Mouse (Mus musculus) lung, embryonic 14.5 days (tissue): ENCODE results near the gene Ugt1a9. TPM values are rescaled to one million over a fixed set of nuclear protein-coding genes. Genes with fewer than 3 reads are reported as not detected.

Source experiments
- ATAC-seq: fragments of 200-750 bp; cut with Nextera tagmentation; 2 replicates; pipeline ENCODE4 v1.8.0; 2017; ENCODE audit warnings: mild to moderate bottlenecking, moderate TSS enrichment, moderate library complexity; ENCODE audit not compliant: insufficient read depth
- DNase-seq: peaks from one replicate; pipeline ENCODE4 v3.0.0-alpha.2; 2015
- H3K27ac ChIP-seq: fragments of 300-500 bp; sonication (generic); 2 replicates; pipeline ENCODE4 v1.5.1; 2014; ENCODE audit warnings: low read depth, mild to moderate bottlenecking, moderate library complexity
- H3K27me3 ChIP-seq: fragments of 300-500 bp; sonication (generic); 2 replicates; pipeline ENCODE4 v1.6.1; 2014; ENCODE audit warnings: low read length, control low read depth; ENCODE audit not compliant: insufficient read depth
- H3K36me3 ChIP-seq: fragments of 300-500 bp; sonication (generic); 2 replicates; pipeline ENCODE4 v1.6.1; 2014; ENCODE audit warnings: control low read depth; ENCODE audit not compliant: insufficient read depth
- H3K4me1 ChIP-seq: fragments of 300-500 bp; sonication (generic); 2 replicates; pipeline ENCODE4 v1.6.1; 2014; ENCODE audit warnings: antibody characterized with exemption, control low read depth; ENCODE audit not compliant: insufficient read depth
- H3K4me2 ChIP-seq: fragments of 300-500 bp; sonication (generic); 2 replicates; pipeline ENCODE4 v1.6.1; 2014; ENCODE audit warnings: mild to moderate bottlenecking
- H3K4me3 ChIP-seq: fragments of 300-500 bp; sonication (generic); 2 replicates; pipeline ENCODE4 v1.5.1; 2014; ENCODE audit warnings: low read depth, low read length
- H3K9ac ChIP-seq: fragments of 300-500 bp; sonication (generic); 2 replicates; pipeline ENCODE4 v1.6.1; 2014
- H3K9me3 ChIP-seq: fragments of 300-500 bp; sonication (generic); 2 replicates; pipeline ENCODE4 v1.6.1; 2016; ENCODE audit warnings: low read depth, low read length, control low read depth
- CTCF ChIP-seq: IDR thresholded peaks from 2 replicates; pipeline ENCODE4 v1.5.1; 2016; ENCODE audit warnings: antibody characterized with exemption, low read depth
- WGBS: fragments of 180-500 bp; shearing (Covaris S2); extraction: QIAGEN DNeasy Blood & Tissue Kit; methylation state at CpG from one replicate; pipeline ENCODE4 v1.1.7; 2014; 5-methylcytosine and 5-hydroxymethylcytosine counted together
- polyA plus RNA-seq: library from polyadenylated mRNA; unstranded; fragments of >200 nt; fragmentation: Nextera tagmentation; extraction: Ambion mirVana; gene quantifications from 2 replicates; pipeline ENCODE4 v1.2.1, GENCODE M21; 2014

Ugt1a9 gene
- polyA plus RNA-seq, 1 experiment from 2014 or later = not detected

DNA sequence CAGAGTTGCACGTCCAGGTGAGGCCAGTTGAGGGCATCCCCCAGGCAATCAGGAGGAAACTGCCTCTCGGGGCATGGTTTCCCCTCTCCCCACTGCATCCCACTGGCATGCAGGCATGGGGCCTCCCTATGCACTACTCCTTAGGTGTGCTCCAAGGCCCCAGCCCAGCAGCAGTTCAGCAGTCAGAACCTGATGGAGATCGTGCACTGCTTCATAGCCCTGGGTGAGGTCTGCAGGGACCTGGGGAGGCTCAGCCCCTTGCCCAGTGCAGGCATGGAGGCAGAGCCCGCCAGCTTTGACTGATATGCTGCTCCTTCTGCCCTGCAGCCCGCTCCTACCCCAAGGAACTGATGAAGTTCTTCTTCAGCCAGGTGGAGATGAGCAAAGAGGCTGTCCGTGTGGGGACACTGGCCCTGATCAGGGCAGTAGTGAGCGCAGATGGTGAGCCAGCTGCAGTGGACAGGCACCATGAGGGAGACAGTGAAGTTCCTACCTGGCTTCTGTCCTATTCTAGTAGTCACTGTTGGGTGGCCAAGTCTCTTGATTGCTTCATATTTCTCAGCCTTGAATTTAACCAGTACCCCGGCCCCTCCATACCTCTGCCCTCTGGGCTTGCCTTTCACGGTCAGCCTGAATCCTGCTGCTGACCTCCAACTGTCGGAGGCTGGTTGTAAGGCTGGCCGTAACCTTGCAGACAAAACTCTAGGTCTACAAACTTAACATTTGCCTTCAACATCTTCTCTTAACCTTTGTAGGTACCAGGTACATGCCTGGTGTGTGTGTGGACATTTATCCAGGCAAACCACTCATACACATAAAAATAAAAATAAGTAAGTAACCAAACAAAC lies 164.7 kb downstream of the Ugt1a9 start:
- TF ChIP-seq CTCF = no peak
- H3K36me3 ChIP-seq = no peaks in the 10 kb centered on the region
- ATAC-seq (0 out of 2 replicates have a peak, but pooled peaks have one; percentile 3), DNase-seq (no peak)
- no peak overlapping the region for H3K4me2 ChIP-seq
- no peaks in the 10 kb centered on the region for H3K27me3 ChIP-seq
- no peak overlapping the region for H3K9ac ChIP-seq
- no peak overlapping the region for H3K4me3 ChIP-seq
- 61% methylated on average over 11 of the region's 11 CpGs for WGBS
- no peaks in the 10 kb centered on the region for H3K4me1 ChIP-seq
- no peak overlapping the region for H3K27ac ChIP-seq
- H3K9me3 ChIP-seq = peaks cover 84% of the 10 kb centered on the region

DNA sequence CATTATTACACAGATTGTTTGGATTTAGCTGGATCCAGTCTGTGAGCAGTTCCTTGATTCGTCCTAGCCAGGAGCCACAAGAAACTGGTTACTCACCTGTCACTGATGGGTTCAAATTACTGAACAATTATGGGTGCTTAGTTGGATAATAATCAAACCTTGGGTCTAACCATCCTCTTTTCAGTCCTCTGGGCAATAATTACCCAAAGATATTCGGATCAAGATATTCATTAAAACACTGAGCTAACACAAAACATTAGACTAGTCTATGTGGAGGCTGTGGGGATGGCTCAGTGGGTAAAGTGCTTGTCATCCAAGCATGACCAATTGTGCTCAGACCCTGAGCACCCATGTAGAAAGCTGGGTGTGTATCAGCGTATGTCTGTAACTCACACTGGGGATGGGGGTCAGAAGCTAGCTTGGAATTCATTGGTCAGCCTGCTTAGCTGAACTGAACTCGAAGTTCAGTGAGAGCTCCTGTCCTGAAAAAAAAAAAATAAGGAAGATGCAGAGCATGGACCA lies 165.4 kb downstream of the Ugt1a9 start:
- TF ChIP-seq CTCF = no peak
- H3K9ac ChIP-seq = no peak overlapping the region
- H3K27ac ChIP-seq = no peak overlapping the region
- no peaks in the 10 kb centered on the region for H3K27me3 ChIP-seq
- no peak for DNase-seq
- 59% methylated on average over 4 of the region's 4 CpGs for WGBS
- H3K9me3 ChIP-seq = peaks cover 84% of the 10 kb centered on the region
- no peak for ATAC-seq
- H3K4me1 ChIP-seq = no peaks in the 10 kb centered on the region
- H3K4me2 ChIP-seq = no peak overlapping the region
- H3K4me3 ChIP-seq = no peak overlapping the region
- no peaks in the 10 kb centered on the region for H3K36me3 ChIP-seq

DNA sequence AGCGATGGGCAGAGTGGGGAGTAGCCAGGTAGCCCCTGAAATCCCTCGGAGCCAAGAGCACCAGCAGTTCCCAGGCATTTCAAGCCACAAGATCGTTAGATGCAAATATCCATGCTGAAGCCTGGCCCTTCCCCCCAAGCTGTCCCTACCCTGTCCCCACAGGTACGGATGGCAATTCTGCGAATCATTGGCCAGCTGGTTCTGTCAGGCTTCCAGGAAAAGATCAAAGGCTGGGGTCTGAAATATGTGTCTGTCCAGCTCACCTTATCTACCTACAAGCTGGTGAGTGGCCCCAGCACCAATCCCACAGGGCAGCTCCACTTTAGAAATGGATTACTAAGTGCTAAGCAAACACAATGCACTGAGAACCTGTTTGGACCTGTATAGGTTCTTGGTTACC lies 166.7 kb downstream of the Ugt1a9 start:
- TF ChIP-seq CTCF = no peak
- H3K27me3 ChIP-seq = no peaks in the 10 kb centered on the region
- H3K9me3 ChIP-seq = peaks cover 85% of the 10 kb centered on the region
- DNase-seq (no peak), ATAC-seq (no peak)
- 73% methylated on average over 5 of the region's 5 CpGs for WGBS
- H3K4me2 ChIP-seq = no peak overlapping the region
- no peaks in the 10 kb centered on the region for H3K4me1 ChIP-seq
- H3K4me3 ChIP-seq = no peak overlapping the region
- no peaks in the 10 kb centered on the region for H3K36me3 ChIP-seq
- H3K9ac ChIP-seq = no peak overlapping the region
- no peak overlapping the region for H3K27ac ChIP-seq

DNA sequence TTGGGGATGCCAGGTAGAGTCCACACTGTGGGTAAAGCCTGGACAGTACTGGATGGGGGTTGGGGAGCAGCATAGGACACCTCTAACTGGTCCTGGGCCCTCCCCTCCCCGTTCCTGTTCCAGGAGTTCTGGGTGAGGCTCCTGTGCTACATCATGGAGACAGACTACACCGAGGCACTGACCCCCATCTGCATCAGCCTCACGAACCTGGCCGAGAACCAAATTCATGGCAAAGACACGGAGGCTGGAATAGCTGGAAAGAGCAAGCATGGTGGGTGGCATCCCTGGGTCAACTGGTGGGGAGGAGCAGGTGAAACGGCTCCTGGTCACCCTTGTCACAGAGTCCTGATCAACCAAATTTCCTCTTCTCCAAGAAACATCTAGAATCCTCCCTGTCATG lies 168.2 kb downstream of the Ugt1a9 start:
- no peak overlapping the region for H3K4me3 ChIP-seq
- DNase-seq (no peak), ATAC-seq (no peak)
- H3K36me3 ChIP-seq = no peaks in the 10 kb centered on the region
- no peak overlapping the region for H3K27ac ChIP-seq
- H3K9me3 ChIP-seq = peaks cover 88% of the 10 kb centered on the region
- no peak for TF ChIP-seq CTCF
- 69% methylated on average over 6 of the region's 6 CpGs for WGBS
- no peak overlapping the region for H3K4me2 ChIP-seq
- H3K27me3 ChIP-seq = no peaks in the 10 kb centered on the region
- no peak overlapping the region for H3K9ac ChIP-seq
- no peaks in the 10 kb centered on the region for H3K4me1 ChIP-seq

DNA sequence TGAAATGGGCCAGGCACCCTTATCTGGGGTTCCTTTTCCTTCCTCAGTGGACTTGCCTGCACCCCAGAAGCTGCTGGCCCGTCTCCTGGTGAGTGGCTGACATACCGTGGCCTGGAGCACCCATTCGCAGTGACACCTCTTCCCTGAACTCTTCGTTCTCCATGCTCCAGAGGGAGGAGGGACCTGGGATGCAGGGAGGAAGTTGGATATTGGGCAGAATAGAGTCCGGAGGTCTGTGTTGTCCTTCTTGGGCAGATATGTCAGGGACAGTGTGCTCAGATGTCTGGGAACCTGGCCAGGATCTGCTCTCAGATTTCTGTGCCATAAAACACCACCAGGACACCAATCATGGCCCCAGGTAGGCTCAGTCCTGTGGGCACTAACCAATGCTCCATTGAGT lies 169.5 kb downstream of the Ugt1a9 start:
- H3K4me2 ChIP-seq = no peak overlapping the region
- no peak overlapping the region for H3K27ac ChIP-seq
- ATAC-seq (no peak), DNase-seq (no peak)
- no peaks in the 10 kb centered on the region for H3K27me3 ChIP-seq
- peaks cover 88% of the 10 kb centered on the region for H3K9me3 ChIP-seq
- TF ChIP-seq CTCF = no peak
- no peaks in the 10 kb centered on the region for H3K36me3 ChIP-seq
- H3K4me1 ChIP-seq = no peaks in the 10 kb centered on the region
- WGBS = 71% methylated on average over 5 of the region's 5 CpGs
- no peak overlapping the region for H3K9ac ChIP-seq
- H3K4me3 ChIP-seq = no peak overlapping the region

DNA sequence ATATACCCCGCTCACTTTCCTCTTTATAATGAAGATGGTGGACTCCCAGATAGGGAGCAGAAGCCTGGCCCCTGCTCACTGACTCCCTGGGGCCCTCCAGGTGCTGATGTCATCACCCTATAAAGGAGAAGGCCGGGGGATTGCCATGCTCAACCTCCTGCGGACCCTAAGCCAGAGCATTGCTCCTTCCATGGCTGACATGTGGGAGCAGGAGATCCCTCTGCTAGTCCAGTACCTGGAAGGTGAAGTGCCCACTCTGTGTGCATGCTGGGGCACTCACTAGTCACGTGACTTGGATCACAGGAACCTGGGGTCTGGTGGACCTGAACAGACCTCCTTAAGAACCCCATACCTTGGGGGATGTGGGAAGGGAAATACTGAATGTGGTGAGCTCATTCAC lies 170.0 kb downstream of the Ugt1a9 start:
- H3K27me3 ChIP-seq = no peaks in the 10 kb centered on the region
- no peak overlapping the region for H3K9ac ChIP-seq
- H3K4me2 ChIP-seq = no peak overlapping the region
- no peaks in the 10 kb centered on the region for H3K4me1 ChIP-seq
- H3K27ac ChIP-seq = no peak overlapping the region
- H3K9me3 ChIP-seq = peaks cover 87% of the 10 kb centered on the region
- no peak for TF ChIP-seq CTCF
- 66% methylated on average over 4 of the region's 4 CpGs for WGBS
- DNase-seq = no peak
- no peaks in the 10 kb centered on the region for H3K36me3 ChIP-seq
- ATAC-seq = peak; percentile 6; the same call in 1 of the 2 replicates
- no peak overlapping the region for H3K4me3 ChIP-seq

DNA sequence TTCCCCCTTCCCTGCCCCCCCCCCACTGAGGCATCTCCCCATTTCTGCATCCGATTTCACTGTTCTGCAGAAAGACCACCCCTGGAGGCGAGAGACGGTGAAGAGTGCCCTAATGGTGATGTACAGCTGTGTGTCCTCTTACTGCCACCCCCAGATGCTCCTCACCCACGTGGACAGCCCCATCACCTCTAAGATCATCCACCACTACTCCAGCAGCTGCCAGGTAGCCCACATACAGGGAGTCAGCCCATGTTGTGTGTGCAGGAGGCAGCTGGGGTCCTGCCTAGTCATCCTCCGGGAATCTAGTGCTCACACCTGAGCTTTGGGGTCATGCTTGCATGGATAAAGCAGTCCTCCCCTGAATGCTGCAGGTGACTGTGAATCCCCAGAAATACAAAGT lies 173.3 kb downstream of the Ugt1a9 start:
- H3K4me3 ChIP-seq = no peak overlapping the region
- H3K27me3 ChIP-seq = no peaks in the 10 kb centered on the region
- no peak overlapping the region for H3K4me2 ChIP-seq
- no peak overlapping the region for H3K27ac ChIP-seq
- H3K36me3 ChIP-seq = no peaks in the 10 kb centered on the region
- ATAC-seq = no peak
- H3K9ac ChIP-seq = no peak overlapping the region
- WGBS = 57% methylated on average over 5 of the region's 5 CpGs
- no peak for TF ChIP-seq CTCF
- no peak for DNase-seq
- peaks cover 94% of the 10 kb centered on the region for H3K9me3 ChIP-seq
- H3K4me1 ChIP-seq = no peaks in the 10 kb centered on the region
